Mouse (Mus musculus): ENCODE results near the gene Acvrl1.

Acvrl1 gene

GRCm38 (mm10) chr15:101172016-101172415 lies 43.7 kb downstream of the Acvrl1 start:
- DNase-seq = no peak

- DNase-seq = peak; percentile 95
Measured at GRCm38 (mm10) chr15:101173421-101174211, 45.3 kb downstream of the Acvrl1 start, which contains the start of gene Acvr1b. Gene Acvr1b (plus strand): TSS chr15:101174067.

GRCm38 (mm10) chr15:101174294-101175130 lies 46.2 kb downstream of the Acvrl1 start:
- no peak for DNase-seq

- no peak for DNase-seq
Measured at GRCm38 (mm10) chr15:101175131-101175460, 46.8 kb downstream of the Acvrl1 start.

- DNase-seq = no peak
Measured at GRCm38 (mm10) chr15:101175613-101176283, 47.4 kb downstream of the Acvrl1 start.

- no peak for DNase-seq
Measured at GRCm38 (mm10) chr15:101176284-101176680, 48.0 kb downstream of the Acvrl1 start.

GRCm38 (mm10) chr15:101176795-101177691 lies 48.7 kb downstream of the Acvrl1 start:
- DNase-seq = no peak

GRCm38 (mm10) chr15:101180363-101181105 lies 52.2 kb downstream of the Acvrl1 start:
- no peak for DNase-seq

GRCm38 (mm10) chr15:101181106-101181466 lies 52.8 kb downstream of the Acvrl1 start:
- no peak for DNase-seq

GRCm38 (mm10) chr15:101181500-101181899 lies 53.2 kb downstream of the Acvrl1 start:
- DNase-seq = peak; percentile 61

- DNase-seq = no peak
Measured at GRCm38 (mm10) chr15:101182676-101183075, 54.4 kb downstream of the Acvrl1 start.

- DNase-seq = no peak
Measured at GRCm38 (mm10) chr15:101184300-101184699, 56.0 kb downstream of the Acvrl1 start.

GRCm38 (mm10) chr15:101185549-101185948 lies 57.2 kb downstream of the Acvrl1 start:
- DNase-seq = no peak

- peak; percentile 41 for DNase-seq
Measured at GRCm38 (mm10) chr15:101187907-101188306, 59.6 kb downstream of the Acvrl1 start.

- no peak for DNase-seq
Measured at GRCm38 (mm10) chr15:101189981-101190761, 61.8 kb downstream of the Acvrl1 start.

- no peak for DNase-seq
Measured at GRCm38 (mm10) chr15:101190762-101191150, 62.4 kb downstream of the Acvrl1 start.

GRCm38 (mm10) chr15:101191459-101192259 lies 63.3 kb downstream of the Acvrl1 start:
- DNase-seq = peak; percentile 29

GRCm38 (mm10) chr15:101192260-101192640 lies 63.9 kb downstream of the Acvrl1 start:
- no peak for DNase-seq

- DNase-seq = no peak
Measured at GRCm38 (mm10) chr15:101192651-101193050, 64.3 kb downstream of the Acvrl1 start.

GRCm38 (mm10) chr15:101193971-101194370 lies 65.6 kb downstream of the Acvrl1 start:
- DNase-seq = no peak

All from kidney, postnatal 14 days (tissue).